Mouse (Mus musculus) liver, embryonic 12.5 days (tissue): ENCODE measurements around the gene Xpo5. TPM values are rescaled to one million over a fixed set of nuclear protein-coding genes. Genes with fewer than 3 reads are reported as not detected.

ENCODE experiments used
- ATAC-seq: fragments of 200-750 bp; cut with Nextera tagmentation; 2 replicates; pipeline ENCODE4 v1.8.0; 2017; ENCODE audit warnings: moderate number of reproducible peaks, mild to moderate bottlenecking, moderate library complexity
- H3K27ac ChIP-seq: fragments of 300-500 bp; sonication (generic); 2 replicates; pipeline ENCODE4 v1.5.1; 2016; ENCODE audit warnings: mild to moderate bottlenecking
- H3K27me3 ChIP-seq: fragments of 300-500 bp; sonication (generic); replicated peaks from 2 replicates; pipeline ENCODE4 v1.6.1; 2016; ENCODE audit warnings: mild to moderate bottlenecking, moderate library complexity
- H3K36me3 ChIP-seq: fragments of 300-500 bp; sonication (generic); 2 replicates; pipeline ENCODE4 v1.6.1; 2016; ENCODE audit warnings: mild to moderate bottlenecking, moderate library complexity
- H3K4me1 ChIP-seq: fragments of 300-500 bp; sonication (generic); 2 replicates; pipeline ENCODE4 v1.6.1; 2016
- H3K4me2 ChIP-seq: fragments of 300-500 bp; sonication (generic); 2 replicates; pipeline ENCODE4 v1.6.1; 2016; ENCODE audit warnings: mild to moderate bottlenecking, moderate library complexity
- H3K4me3 ChIP-seq: fragments of 300-500 bp; sonication (generic); 2 replicates; pipeline ENCODE4 v1.5.1; 2016; ENCODE audit warnings: mild to moderate bottlenecking, moderate library complexity
- H3K9ac ChIP-seq: fragments of 300-500 bp; sonication (generic); 2 replicates; pipeline ENCODE4 v1.6.1; 2016; ENCODE audit warnings: mild to moderate bottlenecking, moderate library complexity
- H3K9me3 ChIP-seq: fragments of 300-500 bp; sonication (generic); replicated peaks from 2 replicates; pipeline ENCODE4 v1.6.1; 2016; ENCODE audit warnings: mild to moderate bottlenecking, moderate library complexity
- WGBS: fragments of 180-500 bp; shearing (Covaris S2); methylation state at CpG from one replicate; pipeline ENCODE4 v1.1.7; 2016; ENCODE audit not compliant: insufficient replicate concordance; 5-methylcytosine and 5-hydroxymethylcytosine counted together
- polyA plus RNA-seq: library from polyadenylated mRNA; unstranded; fragments of >200 nt; fragmentation: Nextera tagmentation; extraction: Ambion mirVana; gene quantifications from 2 replicates; pipeline ENCODE4 v1.2.1, GENCODE M21; 2016

Xpo5 gene
- polyA plus RNA-seq, 1 experiment from 2014 or later: 34.9 TPM

DNA sequence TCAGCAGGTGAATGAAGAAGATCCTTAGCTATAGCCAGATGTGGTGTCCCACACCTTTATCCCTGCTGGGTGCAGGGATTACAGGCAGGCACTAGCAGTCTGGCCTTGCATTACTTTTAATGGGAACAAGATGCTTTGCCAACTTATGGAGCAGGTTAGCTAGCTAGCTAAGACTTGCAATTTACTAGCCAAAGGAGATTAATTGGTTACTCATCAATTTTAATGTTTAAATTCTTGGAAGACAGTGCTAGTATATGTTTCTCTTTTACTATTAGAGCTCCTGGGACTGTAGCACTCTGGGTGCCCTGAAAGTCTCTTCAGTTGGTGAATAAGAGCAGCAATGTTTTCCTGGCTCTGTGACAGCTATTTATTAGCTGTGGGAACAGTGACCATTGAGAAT, 4.1 kb downstream of the Xpo5 start:
- H3K36me3 ChIP-seq: peaks cover 73% of the 10 kb centered on the region
- no peak overlapping the region for H3K9ac ChIP-seq
- no peak overlapping the region for H3K27ac ChIP-seq
- H3K27me3 ChIP-seq: no peaks in the 10 kb centered on the region
- ATAC-seq: no peak
- H3K4me1 ChIP-seq: peaks cover 15% of the 10 kb centered on the region
- H3K9me3 ChIP-seq: no peaks in the 10 kb centered on the region
- no peak overlapping the region for H3K4me3 ChIP-seq
- no peak overlapping the region for H3K4me2 ChIP-seq

DNA sequence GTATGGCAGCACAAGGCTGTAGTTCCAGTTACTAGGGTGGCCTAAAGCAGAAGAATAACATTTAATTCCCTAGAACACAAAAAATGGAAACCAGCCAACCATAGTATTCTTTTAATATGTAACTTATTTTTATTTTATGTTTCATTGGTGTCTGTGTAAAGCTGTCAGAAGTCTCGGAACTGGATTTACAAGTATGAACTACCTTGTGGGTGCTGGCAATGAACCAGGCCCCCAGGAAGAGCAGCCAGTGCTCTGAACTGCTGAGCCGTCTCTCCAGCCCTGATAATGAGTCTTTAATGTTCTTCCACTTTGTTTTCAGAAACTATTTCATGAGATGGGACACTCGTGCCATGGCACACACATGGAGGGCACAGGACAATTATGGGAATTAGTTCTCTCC, 8.0 kb downstream of the Xpo5 start:
- H3K9ac ChIP-seq: no peak overlapping the region
- 80% methylated on average over 3 of the region's 3 CpGs for WGBS
- H3K4me2 ChIP-seq: no peak overlapping the region
- H3K4me3 ChIP-seq: no peak overlapping the region
- no peaks in the 10 kb centered on the region for H3K4me1 ChIP-seq
- no peak for ATAC-seq
- peaks cover 99% of the 10 kb centered on the region for H3K36me3 ChIP-seq
- H3K27ac ChIP-seq: no peak overlapping the region
- H3K27me3 ChIP-seq: no peaks in the 10 kb centered on the region
- no peaks in the 10 kb centered on the region for H3K9me3 ChIP-seq

DNA sequence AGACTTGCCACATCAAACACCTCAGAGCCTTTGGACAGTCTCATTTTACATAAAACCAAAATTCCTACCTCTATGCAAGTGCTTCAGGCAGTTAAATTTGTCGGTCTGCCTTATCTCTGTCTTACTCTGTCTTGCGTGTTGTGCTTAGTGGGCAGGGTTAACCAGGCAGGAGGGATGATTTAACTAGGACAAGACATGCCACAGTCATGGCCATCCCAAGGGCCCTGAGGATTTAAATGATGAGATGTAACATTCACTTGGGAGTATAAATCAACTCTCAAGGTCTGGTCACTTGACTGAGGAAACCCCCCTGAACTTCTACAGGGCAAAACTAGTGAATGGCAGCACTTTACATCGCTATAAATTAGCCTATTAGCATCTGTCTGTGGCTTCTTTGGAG, 19.0 kb downstream of the Xpo5 start:
- no peak overlapping the region for H3K9ac ChIP-seq
- no peaks in the 10 kb centered on the region for H3K4me1 ChIP-seq
- H3K9me3 ChIP-seq: no peaks in the 10 kb centered on the region
- ATAC-seq: no peak
- H3K4me3 ChIP-seq: no peak overlapping the region
- H3K27me3 ChIP-seq: no peaks in the 10 kb centered on the region
- no peak overlapping the region for H3K4me2 ChIP-seq
- H3K36me3 ChIP-seq: peaks cover 100% of the 10 kb centered on the region
- H3K27ac ChIP-seq: no peak overlapping the region
- WGBS: 72% methylated on average over 3 of the region's 3 CpGs

DNA sequence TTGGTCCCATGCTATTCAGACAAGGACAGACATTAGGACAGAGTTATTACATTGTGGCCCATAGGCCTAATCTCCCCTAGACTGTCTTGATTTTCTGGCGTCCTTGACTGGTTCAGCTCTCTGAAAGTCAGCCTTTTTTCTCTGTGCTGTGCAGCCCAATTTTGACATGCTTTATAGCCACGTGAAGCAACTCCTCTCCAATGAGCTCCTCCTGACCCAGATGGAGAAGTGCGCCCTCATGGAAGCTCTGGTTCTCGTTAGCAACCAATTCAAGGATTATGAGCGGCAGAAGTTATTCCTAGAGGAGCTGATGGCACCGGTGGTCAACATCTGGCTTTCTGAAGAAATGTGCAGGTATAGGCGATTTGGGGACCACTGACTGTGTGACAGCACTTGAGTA, 25.0 kb downstream of the Xpo5 start:
- 79% methylated on average over 7 of the region's 7 CpGs for WGBS
- H3K4me1 ChIP-seq: no peaks in the 10 kb centered on the region
- no peaks in the 10 kb centered on the region for H3K9me3 ChIP-seq
- H3K4me2 ChIP-seq: no peak overlapping the region
- H3K27me3 ChIP-seq: no peaks in the 10 kb centered on the region
- no peak overlapping the region for H3K4me3 ChIP-seq
- no peak for ATAC-seq
- no peak overlapping the region for H3K9ac ChIP-seq
- H3K36me3 ChIP-seq: peaks cover 99% of the 10 kb centered on the region
- no peak overlapping the region for H3K27ac ChIP-seq

DNA sequence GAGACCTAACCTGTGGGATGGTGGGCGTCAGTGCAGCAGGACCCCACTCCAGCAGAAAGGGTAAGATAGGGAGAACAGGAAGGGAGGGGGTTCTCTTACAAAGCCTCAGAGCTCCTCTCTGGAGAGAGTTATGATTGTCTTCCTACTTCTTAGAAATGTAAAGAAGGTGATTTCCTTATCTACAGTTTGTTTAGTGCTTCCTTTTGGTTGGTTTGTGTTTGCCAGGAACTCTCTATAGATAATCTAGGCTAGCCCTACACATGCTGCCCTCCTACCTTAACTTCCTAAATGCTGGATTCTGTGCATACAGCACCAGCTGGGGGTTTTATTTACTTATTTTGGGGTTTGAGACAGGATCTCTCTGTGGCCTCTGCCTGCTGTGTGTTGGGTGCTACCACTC, 33.5 kb downstream of the Xpo5 start:
- peaks cover 97% of the 10 kb centered on the region for H3K36me3 ChIP-seq
- H3K9me3 ChIP-seq: no peaks in the 10 kb centered on the region
- ATAC-seq: no peak
- no peaks in the 10 kb centered on the region for H3K27me3 ChIP-seq
- H3K9ac ChIP-seq: no peak overlapping the region
- 60% methylated on average over 1 of the region's 1 CpGs for WGBS
- H3K27ac ChIP-seq: 0 out of 2 replicates have a peak overlapping the region, but pooled peaks have one; percentile 53
- no peak overlapping the region for H3K4me3 ChIP-seq
- no peak overlapping the region for H3K4me2 ChIP-seq
- H3K4me1 ChIP-seq: peaks cover 22% of the 10 kb centered on the region

DNA sequence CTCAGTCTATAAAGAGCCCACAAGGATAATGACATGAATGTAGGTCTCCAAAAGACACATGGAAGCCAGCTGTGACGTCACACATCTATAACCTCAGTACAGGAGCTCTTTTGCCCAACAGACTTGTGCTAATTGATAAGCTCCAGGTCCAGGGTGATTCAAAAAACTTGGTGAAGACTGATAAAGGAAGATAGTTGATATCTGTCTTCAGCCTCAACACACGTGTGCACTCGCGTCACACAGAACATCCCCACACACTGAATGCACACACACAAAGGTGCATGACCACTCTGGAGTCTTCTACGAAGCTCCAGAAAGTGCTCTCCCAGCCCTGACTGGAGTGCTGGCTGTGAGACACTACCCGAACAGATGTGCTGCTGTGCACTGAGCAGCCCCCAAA, 34.5 kb downstream of the Xpo5 start:
- no peaks in the 10 kb centered on the region for H3K27me3 ChIP-seq
- peak; percentile 75 for ATAC-seq
- no peaks in the 10 kb centered on the region for H3K9me3 ChIP-seq
- H3K4me3 ChIP-seq: no peak overlapping the region
- peak overlapping the region; percentile 53 for H3K27ac ChIP-seq
- 47% methylated on average over 6 of the region's 6 CpGs for WGBS
- peaks cover 22% of the 10 kb centered on the region for H3K4me1 ChIP-seq
- no peak overlapping the region for H3K4me2 ChIP-seq
- H3K9ac ChIP-seq: no peak overlapping the region
- H3K36me3 ChIP-seq: peaks cover 98% of the 10 kb centered on the region

DNA sequence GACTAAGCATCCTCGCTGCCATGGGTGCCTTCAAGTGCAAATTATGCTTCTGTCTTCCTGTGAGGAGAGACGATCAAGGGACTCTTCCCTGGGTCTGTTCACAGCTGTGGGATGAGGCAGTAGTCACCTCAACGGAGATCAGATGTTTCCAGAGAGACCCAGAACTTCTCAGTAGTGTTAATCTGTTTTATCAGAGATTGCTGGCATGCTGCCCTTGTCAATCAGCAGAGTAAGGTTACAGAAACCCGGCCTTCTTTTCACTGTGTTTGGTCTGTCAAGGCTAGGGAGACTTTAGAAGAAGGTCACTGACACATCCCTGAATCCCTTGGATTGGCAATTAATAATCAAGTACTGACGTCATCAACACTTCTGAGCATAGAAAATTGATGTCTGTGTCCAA, 34.9 kb downstream of the Xpo5 start:
- Histone ChIP-seq H3K4me3 (no peak overlapping the region), H3K9ac (no peak overlapping the region), H3K4me1 (peaks cover 22% of the 10 kb centered on the region), H3K36me3 (peaks cover 98% of the 10 kb centered on the region), H3K4me2 (no peak overlapping the region), H3K27me3 (no peaks in the 10 kb centered on the region), H3K9me3 (no peaks in the 10 kb centered on the region), H3K27ac (peak overlapping the region; percentile 53)
- 69% methylated on average over 5 of the region's 5 CpGs for WGBS
- no peak for ATAC-seq

DNA sequence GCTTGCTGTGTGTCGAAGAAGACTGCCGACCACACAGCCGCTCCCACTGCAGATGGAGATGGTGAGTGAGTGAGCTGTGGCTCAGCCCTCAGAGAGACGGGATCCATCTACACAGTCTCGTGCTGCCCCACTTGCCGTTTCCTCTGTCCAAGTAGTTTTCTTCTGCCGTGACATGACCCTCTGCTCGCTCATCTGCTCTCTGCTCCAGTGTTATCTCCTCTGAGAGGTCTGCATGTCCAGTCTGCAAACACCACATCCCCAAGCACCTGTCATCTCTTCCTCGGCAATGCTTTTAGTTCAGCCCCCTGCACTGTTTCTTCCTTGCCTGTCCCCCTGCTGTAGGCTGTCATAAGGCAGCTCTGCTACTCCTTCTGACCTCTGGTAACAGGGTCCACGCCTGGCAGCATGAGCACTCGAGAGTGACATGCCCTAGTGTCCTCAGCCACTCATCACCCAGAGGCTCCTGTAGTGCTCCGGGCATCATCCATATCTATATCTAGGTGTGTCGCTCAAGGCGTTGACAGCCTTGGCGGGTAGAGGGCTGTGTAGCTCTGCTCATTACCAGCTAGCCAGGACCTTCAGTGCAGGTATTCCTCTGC, 37.0 kb downstream of the Xpo5 start:
- Histone ChIP-seq H3K27ac (no peak overlapping the region), H3K9me3 (no peaks in the 10 kb centered on the region), H3K27me3 (no peaks in the 10 kb centered on the region), H3K36me3 (peaks cover 98% of the 10 kb centered on the region), H3K4me1 (peaks cover 22% of the 10 kb centered on the region), H3K4me3 (no peak overlapping the region), H3K9ac (no peak overlapping the region), H3K4me2 (no peak overlapping the region)
- no peak for ATAC-seq
- 75% methylated on average over 15 of the region's 15 CpGs for WGBS

DNA sequence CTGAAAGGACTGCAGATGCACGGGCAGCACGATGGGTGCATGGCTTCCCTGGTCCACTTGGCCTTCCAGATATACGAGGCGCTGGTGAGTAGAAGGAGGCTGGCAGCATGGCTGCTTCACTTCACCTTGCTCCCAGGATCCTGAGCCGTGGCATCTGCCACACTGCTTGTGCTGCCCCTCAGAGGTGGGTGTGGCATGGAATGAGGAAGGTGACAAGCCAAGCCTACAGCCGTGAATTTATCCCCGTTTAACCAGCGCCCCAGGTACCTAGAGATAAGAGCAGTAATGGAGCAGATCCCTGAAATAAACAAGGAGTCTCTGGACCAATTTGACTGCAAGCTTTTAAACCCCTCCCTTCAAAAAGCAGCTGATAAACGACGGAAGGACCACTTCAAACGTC, 38.9 kb downstream of the Xpo5 start:
- Histone ChIP-seq H3K4me2 (no peak overlapping the region), H3K4me1 (peaks cover 16% of the 10 kb centered on the region), H3K9me3 (no peaks in the 10 kb centered on the region), H3K27me3 (no peaks in the 10 kb centered on the region), H3K27ac (no peak overlapping the region), H3K9ac (no peak overlapping the region), H3K4me3 (no peak overlapping the region), H3K36me3 (peaks cover 97% of the 10 kb centered on the region)
- 63% methylated on average over 11 of the region's 11 CpGs for WGBS
- ATAC-seq: no peak

DNA sequence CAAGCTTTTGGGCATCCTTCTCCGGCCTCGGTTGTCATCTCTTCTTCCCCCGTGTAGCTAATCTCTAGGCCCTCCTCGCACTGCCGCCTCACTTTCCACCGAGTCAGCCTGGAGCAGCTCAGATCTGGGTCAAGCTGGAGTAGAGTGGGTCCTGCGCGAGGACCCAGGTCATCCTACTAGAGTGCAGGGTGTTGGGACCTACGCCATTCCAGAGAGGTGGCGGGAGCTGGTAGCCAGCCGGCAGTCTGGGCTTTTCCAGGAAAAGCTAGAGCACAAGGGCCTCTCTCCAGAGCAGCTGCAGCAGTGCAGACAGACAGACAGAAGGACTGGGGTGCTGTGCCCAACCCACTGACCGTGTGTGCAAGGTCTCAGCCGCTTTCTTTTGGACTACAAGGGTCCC, 39.7 kb downstream of the Xpo5 start:
- no peaks in the 10 kb centered on the region for H3K27me3 ChIP-seq
- H3K36me3 ChIP-seq: peaks cover 89% of the 10 kb centered on the region
- no peak overlapping the region for H3K4me2 ChIP-seq
- no peak overlapping the region for H3K27ac ChIP-seq
- WGBS: 84% methylated on average over 13 of the region's 13 CpGs
- peaks cover 16% of the 10 kb centered on the region for H3K4me1 ChIP-seq
- H3K9ac ChIP-seq: no peak overlapping the region
- no peak for ATAC-seq
- no peaks in the 10 kb centered on the region for H3K9me3 ChIP-seq
- H3K4me3 ChIP-seq: no peak overlapping the region

DNA sequence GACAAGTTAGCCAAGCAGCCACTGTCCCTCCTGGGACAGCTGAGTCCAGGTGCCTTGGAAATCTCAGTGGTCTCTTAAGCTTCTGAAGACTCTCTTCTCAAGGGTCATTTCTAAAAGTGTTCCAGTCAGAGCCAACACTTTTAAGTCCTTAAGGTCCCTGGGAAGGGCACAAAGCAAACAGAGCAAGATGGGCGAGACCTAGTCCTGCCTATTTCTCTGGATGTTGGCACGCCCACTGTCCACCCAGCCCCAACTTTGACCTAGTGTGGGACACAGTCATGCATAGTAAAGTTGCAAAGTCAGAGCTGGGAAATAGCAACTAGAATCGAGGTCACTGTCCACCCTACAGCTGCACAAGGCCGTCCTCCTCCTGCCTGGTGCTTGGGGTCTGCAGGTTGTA, 40.4 kb downstream of the Xpo5 start:
- ATAC-seq: no peak
- Histone ChIP-seq H3K4me1 (peaks cover 13% of the 10 kb centered on the region), H3K4me3 (no peak overlapping the region), H3K4me2 (no peak overlapping the region), H3K9ac (no peak overlapping the region), H3K9me3 (no peaks in the 10 kb centered on the region), H3K27ac (no peak overlapping the region), H3K27me3 (no peaks in the 10 kb centered on the region), H3K36me3 (peaks cover 82% of the 10 kb centered on the region)
- WGBS: 79% methylated on average over 4 of the region's 4 CpGs

DNA sequence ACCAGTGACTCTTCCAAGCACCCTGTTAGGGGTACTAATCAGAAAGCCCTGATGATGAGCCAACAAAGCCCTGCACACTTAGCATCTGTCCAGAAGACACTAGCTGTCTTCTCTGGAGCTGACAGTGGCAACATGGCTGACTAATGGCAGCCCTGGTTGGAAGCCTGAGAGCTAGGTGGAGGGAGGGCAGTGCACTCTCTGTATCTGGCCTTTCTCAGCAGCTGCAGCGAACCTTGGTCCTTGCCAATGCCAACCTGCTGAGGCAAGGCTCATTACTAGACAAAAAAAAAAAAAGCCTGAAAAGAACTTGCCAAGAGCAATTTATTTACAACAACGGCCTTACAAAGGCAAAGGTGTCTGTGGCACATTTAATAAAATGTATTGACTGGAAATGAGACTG, 41.0 kb downstream of the Xpo5 start:
- no peak overlapping the region for H3K4me2 ChIP-seq
- peaks cover 76% of the 10 kb centered on the region for H3K36me3 ChIP-seq
- H3K9ac ChIP-seq: no peak overlapping the region
- no peak overlapping the region for H3K4me3 ChIP-seq
- H3K27ac ChIP-seq: peak overlapping the region; percentile 2; the same call in 1 of the 2 replicates
- H3K4me1 ChIP-seq: peaks cover 16% of the 10 kb centered on the region
- no peak for ATAC-seq
- no peaks in the 10 kb centered on the region for H3K27me3 ChIP-seq
- 72% methylated on average over 2 of the region's 2 CpGs for WGBS
- H3K9me3 ChIP-seq: no peaks in the 10 kb centered on the region

DNA sequence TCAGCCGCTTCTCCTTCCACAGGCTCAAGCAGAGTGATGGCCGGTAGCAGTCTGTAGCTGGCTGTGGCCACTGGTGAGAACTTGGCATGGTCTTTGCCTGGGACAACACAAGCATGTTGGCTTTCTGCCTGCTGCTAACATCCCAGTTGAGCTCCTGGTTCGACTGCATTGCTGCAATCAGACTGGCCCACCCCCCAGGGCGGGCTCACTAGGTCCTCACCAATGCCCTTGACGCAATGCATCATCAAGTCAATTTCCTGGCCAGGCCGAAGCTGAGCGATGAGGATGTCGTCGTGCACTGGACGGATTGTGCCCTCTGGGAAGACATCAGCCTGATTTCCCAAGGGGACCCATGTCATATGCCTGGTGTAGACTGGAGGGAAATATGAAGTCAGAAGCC, 42.0 kb downstream of the Xpo5 start:
- H3K4me3 ChIP-seq: no peak overlapping the region
- H3K9me3 ChIP-seq: no peaks in the 10 kb centered on the region
- no peak for ATAC-seq
- H3K9ac ChIP-seq: no peak overlapping the region
- H3K27ac ChIP-seq: no peak overlapping the region
- H3K4me1 ChIP-seq: peaks cover 26% of the 10 kb centered on the region
- no peak overlapping the region for H3K4me2 ChIP-seq
- WGBS: 77% methylated on average over 10 of the region's 10 CpGs
- H3K36me3 ChIP-seq: peaks cover 74% of the 10 kb centered on the region
- H3K27me3 ChIP-seq: no peaks in the 10 kb centered on the region
